In genomic region chr7:90460330-90460729, GRCm38 (mm10) we compare ENCODE assay signal across 17 mouse cellular contexts. TPM values are rescaled to one million over a fixed set of nuclear protein-coding genes. Genes with fewer than 3 reads are reported as not detected.
DNase-seq lines count a peak whose midpoint lies in the region; ATAC-seq and TF ChIP-seq lines count a peak whose summit lies in the region.
"Had no signal": no experiment of that assay in that cellular context is flagged by ENCODE, and none has a peak within 500 bp of the region (broad histone marks: within the 10 kb centered on the region; RNA-seq: fewer than 3 reads in every experiment).

No protein-coding gene starts in this region.

- whole genome bisulfite sequencing in hindbrain, embryonic 12.5 days = 53% methylated on average over 10 of the region's 10 CpGs
- WGBS in hindbrain, embryonic 11.5 days = 62% methylated on average over 10 of the region's 10 CpGs

- no peak overlapping the region for H3K4me3 ChIP-seq in hindbrain, embryonic 12.5 days
- no peak overlapping the region for H3K4me3 ChIP-seq in hindbrain, embryonic 11.5 days (ENCODE audit: low read depth, low read length)
- H3K4me3 ChIP-seq in testis, adult 2 months (ENCODE audit: control insufficient read depth, low read depth, low read length) = peak overlapping the region; percentile 36
- H3K4me3 ChIP-seq: heart, embryonic 15.5 days; limb, embryonic 12.5 days; neural tube, embryonic 12.5 days had no signal

- H3K36me3 ChIP-seq in hindbrain, embryonic 12.5 days = no peaks in the 10 kb centered on the region
- no peaks in the 10 kb centered on the region for H3K36me3 ChIP-seq in hindbrain, embryonic 11.5 days (ENCODE audit: control insufficient read depth, insufficient read depth, low read length)
- H3K36me3 ChIP-seq in testis, adult 2 months (ENCODE audit: control insufficient read depth, insufficient read depth, low read length) = no peaks in the 10 kb centered on the region
- H3K36me3 ChIP-seq: heart, embryonic 15.5 days; limb, embryonic 12.5 days; neural tube, embryonic 12.5 days had no signal

- DNase-seq in adrenal gland, postnatal 14 days = peak; percentile 29
- DNase-seq in adrenal gland, postnatal 25 days = no peak
- DNase-seq in hindbrain, embryonic 11.5 days (ENCODE audit: low spot score) = no peak
- no peak for DNase-seq in testis, postnatal 10 days (ENCODE audit: low spot score)
- DNase-seq in urinary bladder, adult 18-20 months (ENCODE audit: low spot score in 2 of 2) = no peak
- no peak for DNase-seq in cerebellum, postnatal 4 days (ENCODE audit: low spot score in 2 of 2)

- no peak overlapping the region for H3K27ac ChIP-seq in hindbrain, embryonic 12.5 days
- H3K27ac ChIP-seq in hindbrain, embryonic 11.5 days (ENCODE audit: low read depth, low read length) = no peak overlapping the region
- no peak overlapping the region for H3K27ac ChIP-seq in testis, adult 2 months (ENCODE audit: control insufficient read depth, insufficient read depth, low read depth, low read length)
- H3K27ac ChIP-seq: heart, embryonic 15.5 days; limb, embryonic 12.5 days; neural tube, embryonic 12.5 days had no signal

- no peak overlapping the region for H3K4me2 ChIP-seq in hindbrain, embryonic 12.5 days (replicated peaks)
- H3K4me2 ChIP-seq in hindbrain, embryonic 11.5 days (replicated peaks; ENCODE audit: low read depth, low read length) = no peak overlapping the region
- H3K4me2 ChIP-seq: limb, embryonic 12.5 days had no signal

- no peak for ATAC-seq in hindbrain, embryonic 12.5 days (ENCODE audit: low FRiP score)
- no peak for ATAC-seq in hindbrain, embryonic 11.5 days (ENCODE audit: low FRiP score)
- ATAC-seq: hindbrain, embryonic 16.5 days; midbrain, embryonic 16.5 days; Patski had no signal

- peaks cover 14% of the 10 kb centered on the region for H3K4me1 ChIP-seq in hindbrain, embryonic 12.5 days
- no peaks in the 10 kb centered on the region; the same call in none of the 2 replicates for H3K4me1 ChIP-seq in hindbrain, embryonic 11.5 days (replicated peaks; ENCODE audit: control insufficient read depth, insufficient read depth, low read length)
- peaks cover 12% of the 10 kb centered on the region for H3K4me1 ChIP-seq in testis, adult 2 months (ENCODE audit: control insufficient read depth, insufficient read depth, low read length)

- no peaks in the 10 kb centered on the region for H3K9me3 ChIP-seq in hindbrain, embryonic 12.5 days (replicated peaks)
- no peaks in the 10 kb centered on the region for H3K9me3 ChIP-seq in hindbrain, embryonic 11.5 days (ENCODE audit: control insufficient read depth, low read length)
- H3K9me3 ChIP-seq: heart, embryonic 15.5 days; limb, embryonic 12.5 days; neural tube, embryonic 12.5 days had no signal

- TF ChIP-seq CTCF in testis, adult 2 months (IDR thresholded peaks at IDR 0.05; ENCODE audit: control insufficient read depth, insufficient read depth, insufficient replicate concordance, low read depth, low read length) = no peak

- no peak for TF ChIP-seq POLR2A in testis, adult 2 months (IDR thresholded peaks at IDR 0.05; ENCODE audit: control insufficient read depth, low read depth, low read length)

- 0 out of 2 replicates have a peak overlapping the region, but pooled peaks have one; percentile 8 for H3K9ac ChIP-seq in hindbrain, embryonic 12.5 days
- no peak overlapping the region for H3K9ac ChIP-seq in hindbrain, embryonic 11.5 days (ENCODE audit: low read depth, low read length)
- H3K9ac ChIP-seq: heart, embryonic 15.5 days; limb, embryonic 12.5 days; neural tube, embryonic 12.5 days had no signal

- H3K27me3 ChIP-seq in hindbrain, embryonic 12.5 days = no peaks in the 10 kb centered on the region
- no peaks in the 10 kb centered on the region for H3K27me3 ChIP-seq in hindbrain, embryonic 11.5 days (ENCODE audit: control insufficient read depth, insufficient read depth, low read length)
- H3K27me3 ChIP-seq in testis, adult 2 months (ENCODE audit: control insufficient read depth, insufficient read depth, low read length) = no peaks in the 10 kb centered on the region
- H3K27me3 ChIP-seq: CH12.LX; neural tube, embryonic 12.5 days; Patski had no signal

RNA-seq across cellular contexts. Expression of gene Tmem126a, which starts 3.3 kb away (rescaled TPM):
- total RNA-seq in adrenal gland, postnatal 14 days (2021) = 66.4 and 68.2 TPM in 2 replicates
- total RNA-seq in adrenal gland, postnatal 25 days (2021) = 52.9 and 53.1 TPM in 2 replicates
- 101 and 114 TPM in 2 replicates for polyA plus RNA-seq in hindbrain, embryonic 12.5 days (2016; fragmentation: Nextera tagmentation; extraction: Ambion mirVana)
- 120 and 122 TPM in 2 replicates for polyA plus RNA-seq in hindbrain, embryonic 11.5 days (2014; fragmentation: Nextera tagmentation; extraction: Ambion mirVana)
- polyA plus RNA-seq in testis, adult 2 months (2012; rRNA removed) = 13.5 and 16.1 TPM in 2 replicates

RNA-seq across cellular contexts. Expression of gene Tmem126b, which starts 15.5 kb away (rescaled TPM):
- 20.6 and 21.4 TPM in 2 replicates for total RNA-seq in adrenal gland, postnatal 14 days (2021)
- total RNA-seq in adrenal gland, postnatal 25 days (2021) = 23.2 and 23.6 TPM in 2 replicates
- 40.0 and 41.9 TPM in 2 replicates for polyA plus RNA-seq in hindbrain, embryonic 12.5 days (2016; fragmentation: Nextera tagmentation; extraction: Ambion mirVana)
- 42.7 and 42.9 TPM in 2 replicates for polyA plus RNA-seq in hindbrain, embryonic 11.5 days (2014; fragmentation: Nextera tagmentation; extraction: Ambion mirVana)
- 1.5 and 1.7 TPM in 2 replicates for polyA plus RNA-seq in testis, adult 2 months (2012; rRNA removed)

RNA-seq across cellular contexts. Expression of gene Dlg2, which starts 16.1 kb away (rescaled TPM):
- total RNA-seq in adrenal gland, postnatal 14 days (2021) = 52.8 and 71.9 TPM in 2 replicates
- total RNA-seq in adrenal gland, postnatal 25 days (2021) = 128 and 148 TPM in 2 replicates
- polyA plus RNA-seq in hindbrain, embryonic 12.5 days (2016; fragmentation: Nextera tagmentation; extraction: Ambion mirVana) = 5.9 and 6.9 TPM in 2 replicates
- 2.1 and 3.1 TPM in 2 replicates for polyA plus RNA-seq in hindbrain, embryonic 11.5 days (2014; fragmentation: Nextera tagmentation; extraction: Ambion mirVana)
- 13.3 and 14.1 TPM in 2 replicates for polyA plus RNA-seq in testis, adult 2 months (2012; rRNA removed)
- total RNA-seq: CH12.LX had no signal

RNA-seq across cellular contexts. Expression of gene Crebzf, which starts 17.8 kb away (rescaled TPM):
- total RNA-seq in adrenal gland, postnatal 14 days (2021) = 64.3 and 77.7 TPM in 2 replicates
- 91.1 and 91.6 TPM in 2 replicates for total RNA-seq in adrenal gland, postnatal 25 days (2021)
- polyA plus RNA-seq in hindbrain, embryonic 12.5 days (2016; fragmentation: Nextera tagmentation; extraction: Ambion mirVana) = 62.7 and 69.4 TPM in 2 replicates
- 48.8 and 59.3 TPM in 2 replicates for polyA plus RNA-seq in hindbrain, embryonic 11.5 days (2014; fragmentation: Nextera tagmentation; extraction: Ambion mirVana)
- 21.7 and 24.6 TPM in 2 replicates for polyA plus RNA-seq in testis, adult 2 months (2012; rRNA removed)

RNA-seq across cellular contexts. Expression of gene Ccdc89, which starts 34.0 kb away (rescaled TPM):
- total RNA-seq in adrenal gland, postnatal 14 days (2021) = 0.37 and 0.68 TPM in 2 replicates
- total RNA-seq in adrenal gland, postnatal 25 days (2021) = 0.57 and 1.1 TPM in 2 replicates
- 3.0 and 3.1 TPM in 2 replicates for polyA plus RNA-seq in hindbrain, embryonic 12.5 days (2016; fragmentation: Nextera tagmentation; extraction: Ambion mirVana)
- polyA plus RNA-seq in hindbrain, embryonic 11.5 days (2014; fragmentation: Nextera tagmentation; extraction: Ambion mirVana) = 3.2 and 3.5 TPM in 2 replicates
- 68.5 and 74.4 TPM in 2 replicates for polyA plus RNA-seq in testis, adult 2 months (2012; rRNA removed)
- total RNA-seq: CH12.LX; megakaryocyte, adult 5-6 weeks had no signal
- polyA plus RNA-seq: small intestine, adult 2 months had no signal

Comparison
In these comparisons a context has a peak if more than half of its experiments do, and no peak if none do; other contexts are left out.
1. RNA of gene Tmem126b, which starts 15.5 kb away (polyA plus RNA-seq): 42.7 to 42.9 TPM in hindbrain, embryonic 11.5 days and 40.0 to 41.9 TPM in hindbrain, embryonic 12.5 days; 1.5 to 1.7 TPM in testis, adult 2 months; every median in the first group is over 10 times any median in the second.